Mouse (Mus musculus) embryonic stem cell, embryonic (primary cell): ENCODE measurements around the gene Gle1.

Experiments
- CTCF ChIA-PET, 4 experiments: fragments of 300-600 bp in 2 of 4; fragments of 350-600 bp in 2 of 4; sonication (Branson Sonifier 250); formaldehyde crosslinking; loops; one replicate each; lab custom pipeline; 2022; ENCODE audit warnings: inconsistent platforms in 2 of 4; lab: Charles Lee
- POLR2A ChIA-PET, 4 experiments: fragments of 300-600 bp in 2 of 4; fragments of 350-600 bp in 2 of 4; sonication (Branson Sonifier 250); formaldehyde crosslinking; loops; one replicate each; lab custom pipeline; 2022; ENCODE audit warnings: antibody characterized with exemption in 4 of 4, inconsistent platforms in 1 of 4; lab: Charles Lee

Gle1 gene

DNA sequence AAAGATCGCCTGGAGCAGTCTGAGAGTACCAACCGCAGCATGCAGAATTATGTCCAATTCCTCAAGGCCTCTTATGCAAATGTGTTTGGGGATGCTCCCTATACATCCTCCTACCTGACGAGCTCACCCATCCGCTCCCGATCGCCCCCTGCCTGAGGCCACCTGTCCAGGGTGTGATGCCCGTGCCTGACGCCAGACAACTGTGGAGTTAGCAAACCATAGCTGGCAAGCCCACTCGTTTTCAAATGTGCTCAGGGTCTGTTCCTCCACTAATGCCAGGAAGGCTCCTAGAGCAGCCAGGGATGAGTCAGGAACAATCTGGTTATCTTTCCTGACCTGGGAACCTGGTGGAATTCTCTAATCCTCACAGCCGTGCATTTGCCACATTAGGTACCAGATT, 4.7 kb upstream of the Gle1 start:
- ChIA-PET POLR2A (interaction anchor here (0.5 to 2.3 kb wide), 13 partner anchors 8 to 181 kb away, joined by 3 to 8 read pairs (median 3); partner anchors contain the start of gene Urm1 (in 1 of the 4)), CTCF (interaction anchor here (0.6 to 1.5 kb wide), 9 partner anchors 14 to 231 kb away, joined by 3 to 8 read pairs (median 3); partner anchors contain the start of gene Coq4 (in 1 of the 4))

DNA sequence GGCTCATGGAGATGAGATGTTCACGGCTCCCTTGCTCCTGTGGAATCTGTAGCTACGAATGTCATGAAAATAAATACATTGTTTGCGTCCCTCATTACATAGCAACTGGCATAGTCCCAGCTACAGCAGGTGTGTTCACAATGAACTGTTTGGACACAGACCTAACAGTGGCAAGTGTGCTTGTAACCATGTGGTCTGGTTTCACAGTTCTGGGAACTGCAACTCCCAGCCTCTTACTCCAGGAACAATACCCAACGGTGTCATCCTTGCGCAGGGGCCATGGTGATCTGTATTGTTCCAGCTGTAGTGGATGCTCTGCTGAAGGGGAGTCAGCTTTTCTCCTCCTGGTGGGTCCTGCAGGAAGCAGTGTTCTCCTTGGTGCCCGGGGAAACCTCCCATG, 4.0 kb upstream of the Gle1 start:
- POLR2A ChIA-PET, result interaction anchor here (0.6 to 2.3 kb wide), 12 partner anchors 9 to 182 kb away, joined by 3 to 8 read pairs (median 3); partner anchors contain the start of gene Urm1 (in 1 of the 4)
- CTCF ChIA-PET, result interaction anchor here (0.6 to 1.5 kb wide), 8 partner anchors 13 to 230 kb away, joined by 3 to 7 read pairs (median 3); no protein-coding TSS in a partner anchor

- CTCF ChIA-PET, result no interaction called here
- POLR2A ChIA-PET, result interaction anchor here in 3 of 4 experiments (0.6 to 1.7 kb wide), 10 partner anchors 11 to 1573 kb away, joined by 3 to 7 read pairs (median 4); no protein-coding TSS in a partner anchor
Observed at GRCm38 (mm10) chr2:29940073-29940472, 4.8 kb downstream of the Gle1 start.

DNA sequence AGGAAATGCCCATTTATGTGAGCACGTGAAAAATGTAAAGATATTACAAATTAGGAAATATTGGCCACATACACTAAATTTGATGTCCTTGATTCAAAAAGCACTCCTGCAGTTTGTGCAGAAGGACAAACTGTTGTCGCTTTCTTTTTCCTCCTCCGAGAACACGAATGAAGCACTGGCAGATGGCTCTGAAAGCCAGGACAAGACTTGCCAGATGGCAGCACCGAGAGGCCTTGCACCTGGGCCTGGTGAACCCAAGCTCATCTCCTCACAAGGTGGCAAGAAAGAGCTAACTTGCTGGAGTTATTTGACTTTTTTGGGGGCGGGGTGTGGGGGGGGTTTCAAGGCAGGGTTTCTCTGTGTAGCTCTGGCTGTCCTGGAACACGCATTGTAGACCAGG, 5.6 kb downstream of the Gle1 start:
- ChIA-PET CTCF (interaction anchor here in 1 of 4 experiments (0.6 kb wide), 1 partner anchor 1917 kb away, joined by 12 read pairs; no protein-coding TSS in a partner anchor), POLR2A (interaction anchor here in 2 of 4 experiments (0.5 to 1.7 kb wide), 8 partner anchors 10 to 484 kb away, joined by 3 to 7 read pairs (median 4); no protein-coding TSS in a partner anchor)

GRCm38 (mm10) chr2:29944723-29945122, 9.5 kb downstream of the Gle1 start:
- CTCF ChIA-PET, result interaction anchor here in 3 of 4 experiments (0.5 to 1.3 kb wide), 4 partner anchors 14 to 161 kb away, joined by 3 to 4 read pairs (median 3); no protein-coding TSS in a partner anchor

GRCm38 (mm10) chr2:29948896-29949295, 13.7 kb downstream of the Gle1 start:
- ChIA-PET POLR2A (interaction anchor here in 3 of 4 experiments (0.8 to 10.8 kb wide), 6 partner anchors 15 to 203 kb away, joined by 3 to 78 read pairs (median 4); partner anchors contain the start of gene Sptan1 (in 2 of the 3)), CTCF (interaction anchor here in 2 of 4 experiments (0.6 to 1.1 kb wide), 2 partner anchors 28 to 50 kb away, joined by 3 read pairs; no protein-coding TSS in a partner anchor)

More at GRCm38 (mm10) chr2:29944723-29945122, 9.5 kb downstream of the Gle1 start:
- POLR2A ChIA-PET, result interaction anchor here in 3 of 4 experiments (0.6 to 10.8 kb wide), 11 partner anchors 13 to 112 kb away, joined by 3 to 78 read pairs (median 3); partner anchors contain the start of genes Set (in 1 of the 3) and Sptan1 (in 1 of the 3)

DNA sequence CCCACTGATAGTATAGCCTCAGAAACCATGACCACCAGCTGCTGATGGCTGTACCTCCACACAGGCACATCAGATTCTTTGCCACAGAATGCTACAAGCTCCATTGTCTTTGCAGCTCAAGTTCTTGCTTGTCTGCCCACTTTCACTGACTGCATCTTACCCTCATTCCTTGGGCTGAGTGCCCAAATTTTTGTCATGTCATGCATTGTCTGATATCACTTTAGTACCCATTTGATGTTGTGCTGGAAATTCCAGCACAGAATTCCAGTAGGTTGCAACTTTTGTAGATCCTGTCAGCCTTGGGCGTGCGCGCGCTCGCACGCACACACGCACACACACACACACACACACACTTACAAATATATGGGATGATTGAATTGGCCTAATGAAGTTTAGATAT, 26.0 kb downstream of the Gle1 start:
- POLR2A ChIA-PET, result interaction anchor here (0.6 to 24.7 kb wide), 15 partner anchors 11 to 579 kb away, joined by 3 to 340 read pairs (median 4); partner anchors contain the start of gene Odf2 (in 1 of the 4)
- CTCF ChIA-PET, result interaction anchor here in 3 of 4 experiments (0.6 to 1.3 kb wide), 4 partner anchors 71 to 154 kb away, joined by 3 read pairs; partner anchors contain the start of gene Wdr34 (in 1 of the 3)

DNA sequence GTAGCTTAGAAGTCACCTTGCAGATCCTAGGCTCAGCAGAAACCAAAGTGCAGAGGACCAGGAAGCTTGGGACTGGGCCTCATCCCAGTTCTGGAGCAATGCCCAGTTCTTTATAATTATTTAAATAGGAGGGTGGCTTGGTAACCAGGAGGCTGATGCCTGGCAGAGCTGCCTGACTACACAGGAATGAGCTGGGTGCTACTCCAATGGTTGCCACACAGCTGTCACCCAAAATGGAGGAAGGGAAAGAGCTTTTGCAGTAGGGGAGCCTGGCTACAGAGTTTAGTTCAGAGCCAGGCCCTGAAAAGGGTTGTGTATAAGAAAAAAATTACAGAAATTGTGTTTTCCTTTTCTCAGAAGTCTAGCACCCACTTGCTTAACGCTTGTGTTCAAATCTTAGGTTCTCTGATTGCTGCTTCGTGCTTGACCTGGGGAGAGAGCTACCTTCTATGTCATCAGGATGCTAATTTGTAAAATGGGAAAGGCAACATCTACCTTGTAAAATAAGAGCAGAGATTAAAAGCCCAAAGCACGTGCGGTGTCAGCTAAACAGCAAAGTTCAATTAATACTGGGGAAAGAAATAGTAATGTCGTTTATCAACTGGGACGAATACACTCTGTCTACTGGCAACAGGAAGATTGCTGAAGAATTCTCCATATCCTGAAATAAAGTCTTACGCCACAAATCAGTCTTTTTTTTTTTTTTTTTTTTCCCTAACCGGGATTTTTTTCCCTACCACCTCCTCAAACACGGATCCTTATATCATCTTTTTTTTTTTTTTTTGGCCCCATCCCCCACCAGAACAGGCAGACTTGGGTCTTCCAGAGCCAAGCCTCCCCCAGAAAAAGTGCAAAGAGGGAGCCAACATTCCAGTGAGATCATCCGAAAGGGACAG, 29.4 kb downstream of the Gle1 start:
- POLR2A ChIA-PET, result interaction anchor here (0.5 to 24.7 kb wide), 64 partner anchors 9 to 374 kb away, joined by 3 to 340 read pairs (median 4); partner anchors contain the start of genes Gle1 (in 3 of the 4), Tbc1d13 (in 2 of the 4), Coq4 (in 1 of the 4) and Odf2 (in 1 of the 4)

GRCm38 (mm10) chr2:29965250-29965843, 30.1 kb downstream of the Gle1 start, which contains the start of gene Sptan1:
Sptan1 (plus strand) TSS chr2:29965560.
- POLR2A ChIA-PET, result interaction anchor here (0.5 to 24.7 kb wide), 66 partner anchors 8 to 472 kb away, joined by 3 to 340 read pairs (median 5); partner anchors contain the start of genes Gle1 (in 3 of the 4), Tbc1d13 (in 2 of the 4), Odf2 (in 1 of the 4) and Zdhhc12 (in 1 of the 4)

More for the DNA sequence above, 29.4 kb downstream of the Gle1 start:
- CTCF ChIA-PET, result interaction anchor here in 2 of 4 experiments (0.6 to 1.1 kb wide), 3 partner anchors 13 to 1600 kb away, joined by 3 read pairs; no protein-coding TSS in a partner anchor

GRCm38 (mm10) chr2:29965906-29966305, 30.7 kb downstream of the Gle1 start:
- POLR2A ChIA-PET, result interaction anchor here in 3 of 4 experiments (0.6 to 24.7 kb wide), 58 partner anchors 10 to 472 kb away, joined by 3 to 340 read pairs (median 4); partner anchors contain the start of genes Gle1 (in 3 of the 3), Slc27a4 (in 1 of the 3), Tbc1d13 (in 1 of the 3) and Wdr34 (in 1 of the 3)
- CTCF ChIA-PET, result interaction anchor here in 3 of 4 experiments (0.5 to 2.5 kb wide), 6 partner anchors 10 to 448 kb away, joined by 3 to 9 read pairs (median 4); no protein-coding TSS in a partner anchor

More at GRCm38 (mm10) chr2:29965250-29965843, 30.1 kb downstream of the Gle1 start, which contains the start of gene Sptan1:
- CTCF ChIA-PET, result interaction anchor here in 2 of 4 experiments (0.5 to 2.5 kb wide), 5 partner anchors 12 to 448 kb away, joined by 3 to 9 read pairs (median 3); no protein-coding TSS in a partner anchor

DNA sequence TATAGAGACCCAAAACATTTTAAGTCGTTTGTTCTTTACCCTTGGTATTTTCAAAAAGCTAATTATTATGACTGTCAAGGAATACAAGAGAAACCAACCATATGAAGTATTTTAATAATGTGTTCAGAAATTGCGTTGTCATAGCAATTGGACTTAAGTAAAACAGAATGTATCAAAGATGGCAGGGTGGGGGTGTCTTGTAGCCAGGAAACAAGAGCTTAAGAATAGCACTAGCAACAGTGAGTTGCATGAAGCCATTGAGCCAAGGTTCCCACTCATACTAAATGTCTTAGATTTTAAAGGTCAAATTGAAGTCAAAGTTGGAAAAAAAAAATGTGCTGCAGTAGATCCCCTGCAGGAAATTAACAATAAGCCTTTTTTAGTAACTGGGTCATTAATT, 31.6 kb downstream of the Gle1 start:
- ChIA-PET CTCF (interaction anchor here in 2 of 4 experiments (0.6 to 2.5 kb wide), 3 partner anchors 9 to 250 kb away, joined by 3 to 9 read pairs (median 4); no protein-coding TSS in a partner anchor), POLR2A (interaction anchor here in 3 of 4 experiments (0.5 to 24.7 kb wide), 45 partner anchors 9 to 300 kb away, joined by 3 to 340 read pairs (median 4); partner anchors contain the start of genes Gle1 (in 2 of the 3), Cercam (in 1 of the 3), Set (in 1 of the 3) and Slc27a4 (in 1 of the 3))

- POLR2A ChIA-PET, result interaction anchor here in 3 of 4 experiments (0.5 to 24.7 kb wide), 22 partner anchors 10 to 813 kb away, joined by 3 to 340 read pairs (median 5); partner anchors contain the start of genes Gle1 (in 2 of the 3), Cercam (in 1 of the 3), Slc27a4 (in 1 of the 3) and Urm1 (in 1 of the 3)
- CTCF ChIA-PET, result interaction anchor here in 2 of 4 experiments (0.6 to 2.5 kb wide), 4 partner anchors 10 to 421 kb away, joined by 3 to 9 read pairs (median 4); no protein-coding TSS in a partner anchor
Observed at GRCm38 (mm10) chr2:29967768-29968167, 32.5 kb downstream of the Gle1 start.

GRCm38 (mm10) chr2:29968638-29969037, 33.4 kb downstream of the Gle1 start:
- POLR2A ChIA-PET, result interaction anchor here in 3 of 4 experiments (0.6 to 24.7 kb wide), 10 partner anchors 9 to 321 kb away, joined by 3 to 340 read pairs (median 4); partner anchors contain the start of genes Slc27a4 (in 1 of the 3), Urm1 (in 1 of the 3) and Wdr34 (in 1 of the 3)
- CTCF ChIA-PET, result interaction anchor here in 1 of 4 experiments (1.2 kb wide), 1 partner anchor 151 kb away, joined by 3 read pairs; no protein-coding TSS in a partner anchor

- ChIA-PET POLR2A (interaction anchor here (0.6 to 24.7 kb wide), 29 partner anchors 7 to 207 kb away, joined by 3 to 340 read pairs (median 3); partner anchors contain the start of genes Wdr34 (in 2 of the 4) and Sptan1 (in 1 of the 4)), CTCF (interaction anchor here in 3 of 4 experiments (0.6 kb wide), 3 partner anchors 134 to 240 kb away, joined by 3 to 7 read pairs (median 3); no protein-coding TSS in a partner anchor)
Observed at GRCm38 (mm10) chr2:29971838-29972635, 36.8 kb downstream of the Gle1 start.

DNA sequence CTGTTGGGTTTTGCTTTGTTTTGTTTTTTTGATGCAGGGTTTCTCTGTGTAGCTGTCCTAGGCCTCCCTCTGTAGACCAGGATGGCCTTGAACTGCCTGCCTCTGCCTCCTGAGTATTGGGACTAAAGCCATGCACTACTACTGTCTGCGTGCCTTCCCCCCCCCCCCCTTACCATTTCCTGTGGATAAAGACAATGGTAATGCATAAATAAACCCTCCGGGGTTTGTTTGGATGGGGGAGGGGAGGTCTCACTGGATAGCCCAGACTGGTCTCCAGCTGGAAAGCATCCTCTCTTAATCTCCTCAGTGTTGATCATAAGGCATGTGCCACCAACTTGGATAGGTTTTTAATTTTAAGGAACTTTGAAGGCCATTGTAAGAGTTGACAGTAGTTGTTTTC, 38.3 kb downstream of the Gle1 start:
- CTCF ChIA-PET, result interaction anchor here in 2 of 4 experiments (0.6 to 0.7 kb wide), 3 partner anchors 313 to 1158 kb away, joined by 3 to 5 read pairs (median 4); no protein-coding TSS in a partner anchor

More for the DNA sequence above, 38.3 kb downstream of the Gle1 start:
- POLR2A ChIA-PET, result interaction anchor here (0.6 to 24.7 kb wide), 17 partner anchors 6 to 208 kb away, joined by 3 to 340 read pairs (median 4); partner anchors contain the start of gene Sptan1 (in 2 of the 4)
